Mouse (Mus musculus) limb, embryonic 14.5 days (tissue): ENCODE results near the gene Med22. TPM values are rescaled to one million over a fixed set of nuclear protein-coding genes. Genes with fewer than 3 reads are reported as not detected.

ENCODE experiments used
- ATAC-seq: fragments of 200-750 bp; cut with Nextera tagmentation; 2 replicates; pipeline ENCODE4 v1.8.0; 2017; ENCODE audit warnings: low read depth, moderate number of reproducible peaks, moderate TSS enrichment; ENCODE audit not compliant: low FRiP score
- DNase-seq: peaks from one replicate; pipeline ENCODE4 v3.0.0-alpha.2; 2015; ENCODE audit warnings: low spot score
- H3K27ac ChIP-seq: fragments of 300-500 bp; sonication (generic); replicated peaks from 2 replicates; pipeline ENCODE4 v1.5.1; 2014; ENCODE audit warnings: low read depth, mild to moderate bottlenecking, low read length, moderate library complexity, mixed read lengths
- H3K27me3 ChIP-seq: fragments of 300-500 bp; sonication (generic); 2 replicates; pipeline ENCODE4 v1.6.1; 2014; ENCODE audit warnings: low read length, mixed read lengths; ENCODE audit not compliant: control insufficient read depth, insufficient read depth
- H3K36me3 ChIP-seq: fragments of 300-500 bp; sonication (generic); 2 replicates; pipeline ENCODE4 v1.6.1; 2014; ENCODE audit warnings: mild to moderate bottlenecking, low read length, moderate library complexity, mixed read lengths; ENCODE audit not compliant: control insufficient read depth, insufficient read depth
- H3K4me1 ChIP-seq: fragments of 300-500 bp; sonication (generic); 2 replicates; pipeline ENCODE4 v1.6.1; 2014; ENCODE audit warnings: antibody characterized with exemption, low read length, mixed read lengths; ENCODE audit not compliant: control insufficient read depth, insufficient read depth
- H3K4me2 ChIP-seq: fragments of 300-500 bp; sonication (generic); replicated peaks from 2 replicates; pipeline ENCODE4 v1.6.1; 2014; ENCODE audit warnings: low read depth, mild to moderate bottlenecking, low read length, moderate library complexity; ENCODE audit not compliant: severe bottlenecking
- H3K4me3 ChIP-seq: fragments of 300-500 bp; sonication (generic); replicated peaks from 2 replicates; pipeline ENCODE4 v1.5.1; 2014; ENCODE audit warnings: low read length
- H3K9ac ChIP-seq: fragments of 300-500 bp; sonication (generic); 2 replicates; pipeline ENCODE4 v1.6.1; 2014; ENCODE audit warnings: mild to moderate bottlenecking, low read depth, low read length, moderate library complexity; ENCODE audit not compliant: severe bottlenecking
- H3K9me3 ChIP-seq: fragments of 300-500 bp; sonication (generic); 2 replicates; pipeline ENCODE4 v1.6.1; 2016; ENCODE audit warnings: low read length; ENCODE audit not compliant: control insufficient read depth
- POLR2A ChIP-seq: fragments of 200-500 bp; IDR thresholded peaks from 2 replicates; pipeline ENCODE4 v1.8.0; 2012; ENCODE audit warnings: inconsistent platforms, mild to moderate bottlenecking, moderate library complexity, borderline replicate concordance; ENCODE audit not compliant: insufficient read depth, insufficient read length; ENCODE audit errors: extremely low read depth
- WGBS: fragments of 180-500 bp; shearing (Covaris S2); extraction: QIAGEN DNeasy Blood & Tissue Kit; methylation state at CpG from one replicate; pipeline ENCODE4 v1.1.7; 2014; 5-methylcytosine and 5-hydroxymethylcytosine counted together
- polyA plus RNA-seq, 2 experiments: library from polyadenylated mRNA; depleted of rRNA in 1 of 2; stranded (reverse) in 1 of 2; unstranded in 1 of 2; fragments of >200 nt; fragmentation: Nextera tagmentation in 1 of 2; extraction: Ambion mirVana in 1 of 2; gene quantifications; 2 replicates each; pipeline versions ENCODE4 v1.2.1 to v1.2.3; 2012 to 2014

The Med22 gene
- polyA plus RNA-seq, 2 experiments: 32.7 to 49.0 TPM

DNA sequence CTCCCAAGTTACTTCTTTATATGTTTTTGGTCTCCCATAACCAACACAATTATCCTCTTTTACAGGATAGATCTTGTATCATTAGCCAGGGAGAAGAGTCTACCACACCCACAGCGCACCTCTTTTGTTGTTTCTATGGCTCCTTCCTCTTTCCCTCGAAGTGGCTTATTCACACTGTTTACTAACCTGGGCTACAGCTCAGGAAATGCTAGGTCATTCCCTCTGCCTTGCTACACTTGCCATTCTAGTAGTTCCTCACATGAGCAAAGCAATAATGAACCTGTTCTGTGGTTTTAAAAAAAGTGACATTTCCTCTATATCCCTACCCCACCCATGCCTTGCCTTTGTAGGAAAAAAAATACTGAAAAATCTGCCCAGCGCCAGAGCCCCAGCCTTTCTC is 47.6 kb downstream of the Med22 start:
- WGBS: 76% methylated on average over 3 of the region's 3 CpGs
- Histone ChIP-seq H3K9ac (no peak overlapping the region), H3K27me3 (no peaks in the 10 kb centered on the region), H3K27ac (no peak overlapping the region), H3K9me3 (no peaks in the 10 kb centered on the region), H3K4me1 (no peaks in the 10 kb centered on the region), H3K4me2 (no peak overlapping the region), H3K36me3 (no peaks in the 10 kb centered on the region), H3K4me3 (no peak overlapping the region)
- no peak for ATAC-seq
- DNase-seq: no peak
- TF ChIP-seq POLR2A: no peak

Other genes with a start within 250 kb of the Med22 start
- gene Lcn4, start 239.4 kb downstream of the Med22 start, polyA plus RNA-seq (2012; rRNA removed): not detected in 2 replicates
- gene Lcn4, start 239.4 kb downstream of the Med22 start, polyA plus RNA-seq (2014; fragmentation: Nextera tagmentation; extraction: Ambion mirVana): not detected in 2 replicates
- not detected in 2 replicates for gene Abo, start 45.7 kb downstream of the Med22 start, polyA plus RNA-seq (2012; rRNA removed)
- gene Abo, start 45.7 kb downstream of the Med22 start, polyA plus RNA-seq (2014; fragmentation: Nextera tagmentation; extraction: Ambion mirVana): not detected in 2 replicates
- gene Surf6, start 7.8 kb downstream of the Med22 start, polyA plus RNA-seq (2012; rRNA removed): 19.2 and 23.6 TPM in 2 replicates
- 14.1 and 15.3 TPM in 2 replicates for gene Surf6, start 7.8 kb downstream of the Med22 start, polyA plus RNA-seq (2014; fragmentation: Nextera tagmentation; extraction: Ambion mirVana)
- 1,637 and 2,054 TPM in 2 replicates for gene Rpl7a, start 87 bp upstream of the Med22 start, polyA plus RNA-seq (2012; rRNA removed)
- 733 and 758 TPM in 2 replicates for gene Rpl7a, start 87 bp upstream of the Med22 start, polyA plus RNA-seq (2014; fragmentation: Nextera tagmentation; extraction: Ambion mirVana)
- gene Surf2, start 5.7 kb upstream of the Med22 start, polyA plus RNA-seq (2012; rRNA removed): 41.2 and 41.6 TPM in 2 replicates
- gene Surf2, start 5.7 kb upstream of the Med22 start, polyA plus RNA-seq (2014; fragmentation: Nextera tagmentation; extraction: Ambion mirVana): 30.7 and 36.5 TPM in 2 replicates
- gene Surf1, start 5.9 kb upstream of the Med22 start, polyA plus RNA-seq (2012; rRNA removed): 57.9 and 69.1 TPM in 2 replicates
- 51.2 and 59.7 TPM in 2 replicates for gene Surf1, start 5.9 kb upstream of the Med22 start, polyA plus RNA-seq (2014; fragmentation: Nextera tagmentation; extraction: Ambion mirVana)
- gene Surf4, start 23.3 kb upstream of the Med22 start, polyA plus RNA-seq (2012; rRNA removed): 235 and 291 TPM in 2 replicates
- gene Surf4, start 23.3 kb upstream of the Med22 start, polyA plus RNA-seq (2014; fragmentation: Nextera tagmentation; extraction: Ambion mirVana): 265 and 279 TPM in 2 replicates
- 0.09 and 0.18 TPM in 2 replicates for gene Stkld1, start 23.4 kb upstream of the Med22 start, polyA plus RNA-seq (2012; rRNA removed)
- 0.08 TPM in 1 of 2 replicates, not detected in the other for gene Stkld1, start 23.4 kb upstream of the Med22 start, polyA plus RNA-seq (2014; fragmentation: Nextera tagmentation; extraction: Ambion mirVana)
- 55.8 and 64.3 TPM in 2 replicates for gene Rexo4, start 53.7 kb upstream of the Med22 start, polyA plus RNA-seq (2012; rRNA removed)
- 46.1 and 49.5 TPM in 2 replicates for gene Rexo4, start 53.7 kb upstream of the Med22 start, polyA plus RNA-seq (2014; fragmentation: Nextera tagmentation; extraction: Ambion mirVana)
- gene Adamts13, start 62.7 kb upstream of the Med22 start, polyA plus RNA-seq (2012; rRNA removed): 0.04 TPM in 1 of 2 replicates, not detected in the other
- not detected in 2 replicates for gene Adamts13, start 62.7 kb upstream of the Med22 start, polyA plus RNA-seq (2014; fragmentation: Nextera tagmentation; extraction: Ambion mirVana)
- gene Cacfd1, start 99.2 kb upstream of the Med22 start, polyA plus RNA-seq (2012; rRNA removed): 82.9 and 94.2 TPM in 2 replicates
- 65.3 and 68.6 TPM in 2 replicates for gene Cacfd1, start 99.2 kb upstream of the Med22 start, polyA plus RNA-seq (2014; fragmentation: Nextera tagmentation; extraction: Ambion mirVana)
- 0.73 and 1.0 TPM in 2 replicates for gene Slc2a6, start 117.3 kb upstream of the Med22 start, polyA plus RNA-seq (2012; rRNA removed)
- gene Slc2a6, start 117.3 kb upstream of the Med22 start, polyA plus RNA-seq (2014; fragmentation: Nextera tagmentation; extraction: Ambion mirVana): 0.48 and 0.88 TPM in 2 replicates
- 46.8 and 60.5 TPM in 2 replicates for gene Mymk, start 161.5 kb upstream of the Med22 start, polyA plus RNA-seq (2012; rRNA removed)
- 47.8 and 70.4 TPM in 2 replicates for gene Mymk, start 161.5 kb upstream of the Med22 start, polyA plus RNA-seq (2014; fragmentation: Nextera tagmentation; extraction: Ambion mirVana)
- 16.1 and 21.5 TPM in 2 replicates for gene Adamtsl2, start 168.7 kb upstream of the Med22 start, polyA plus RNA-seq (2012; rRNA removed)
- gene Adamtsl2, start 168.7 kb upstream of the Med22 start, polyA plus RNA-seq (2014; fragmentation: Nextera tagmentation; extraction: Ambion mirVana): 9.3 and 12.9 TPM in 2 replicates
- 0.68 and 1.1 TPM in 2 replicates for gene Fam163b, start 231.8 kb upstream of the Med22 start, polyA plus RNA-seq (2012; rRNA removed)
- 0.30 and 0.43 TPM in 2 replicates for gene Fam163b, start 231.8 kb upstream of the Med22 start, polyA plus RNA-seq (2014; fragmentation: Nextera tagmentation; extraction: Ambion mirVana)